ENCODE assay signal across 10 mouse cellular contexts in the genomic region with DNA sequence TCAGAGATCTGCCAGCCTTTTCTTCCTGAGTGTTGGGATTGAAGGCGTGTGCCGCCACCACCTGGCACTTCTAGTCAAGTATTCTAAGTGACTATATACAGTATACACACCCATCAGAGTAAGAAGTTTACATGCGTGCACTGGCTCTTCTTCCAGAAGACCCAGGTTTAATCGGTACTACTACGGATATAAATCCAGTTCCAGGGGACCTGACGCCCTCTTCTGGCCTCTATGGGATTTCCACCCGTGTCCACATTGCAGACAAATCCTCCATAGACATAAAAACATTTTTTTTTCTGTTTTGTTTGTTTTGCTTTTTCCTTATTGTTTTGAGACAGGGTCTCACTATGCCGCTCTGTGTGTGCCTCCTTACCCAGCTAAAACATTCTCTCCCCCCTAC. TPM values are rescaled to one million over a fixed set of nuclear protein-coding genes. Genes with fewer than 3 reads are reported as not detected.
DNase-seq lines count a peak whose midpoint lies in the region; ATAC-seq and TF ChIP-seq lines count a peak whose summit lies in the region.
"Had no signal": no experiment of that assay in that cellular context is flagged by ENCODE, and none has a peak within 500 bp of the region (broad histone marks: within the 10 kb centered on the region; RNA-seq: fewer than 3 reads in every experiment).

No protein-coding gene starts in this region.

- H3K4me2 ChIP-seq in heart, postnatal 0 days (ENCODE audit: low read depth, low read length), result no peak overlapping the region
- H3K4me2 ChIP-seq in kidney, embryonic 15.5 days, result no peak overlapping the region
- H3K4me2 ChIP-seq: neural tube, embryonic 13.5 days had no signal

- no peak overlapping the region for H3K27ac ChIP-seq in heart, postnatal 0 days (ENCODE audit: low read depth)
- H3K27ac ChIP-seq in kidney, embryonic 15.5 days, result 0 out of 2 replicates have a peak overlapping the region, but pooled peaks have one; percentile 69
- H3K27ac ChIP-seq in heart, embryonic 10.5 days, result no peak overlapping the region
- H3K27ac ChIP-seq: neural tube, embryonic 13.5 days had no signal

- no peaks in the 10 kb centered on the region; the same call in 1 of the 2 replicates for H3K4me1 ChIP-seq in heart, postnatal 0 days (ENCODE audit: control insufficient read depth, insufficient read depth)
- H3K4me1 ChIP-seq in kidney, embryonic 15.5 days, result peaks cover 21% of the 10 kb centered on the region
- peaks cover 12% of the 10 kb centered on the region for H3K4me1 ChIP-seq in heart, embryonic 10.5 days

- H3K27me3 ChIP-seq in heart, postnatal 0 days (ENCODE audit: control insufficient read depth, insufficient read depth, low read length), result no peaks in the 10 kb centered on the region
- no peaks in the 10 kb centered on the region for H3K27me3 ChIP-seq in kidney, embryonic 15.5 days
- no peaks in the 10 kb centered on the region for H3K27me3 ChIP-seq in heart, embryonic 10.5 days (ENCODE audit: insufficient read depth, poor library complexity, severe bottlenecking)
- H3K27me3 ChIP-seq: neural tube, embryonic 13.5 days had no signal

- 22% methylated on average over 8 of the region's 8 CpGs for WGBS in heart, postnatal 0 days
- 30% methylated on average over 8 of the region's 8 CpGs for WGBS in kidney, embryonic 15.5 days
- WGBS in heart, embryonic 10.5 days, result 30% methylated on average over 8 of the region's 8 CpGs

- intact Hi-C loops in heart, postnatal 25 days (cut with DNase I), result no loop called here

- DNase-seq in heart, postnatal 0 days (ENCODE audit: low spot score), result no peak
- no peak for DNase-seq in heart, postnatal 25 days (ENCODE audit: low spot score)
- peak; percentile 41 for DNase-seq in urinary bladder, postnatal 14 days (ENCODE audit: low spot score)
- DNase-seq in urinary bladder, postnatal 4 days (ENCODE audit: low spot score in 2 of 2), result no peak
- no peak for DNase-seq in right cerebral cortex, postnatal 10 days (ENCODE audit: low spot score in 2 of 2)
- DNase-seq in right cerebral cortex, postnatal 14 days, result no peak
- DNase-seq in heart, embryonic 10.5 days (ENCODE audit: low spot score), result no peak

- H3K9me3 ChIP-seq in heart, postnatal 0 days (replicated peaks; ENCODE audit: control insufficient read depth, low read length), result no peaks in the 10 kb centered on the region
- no peaks in the 10 kb centered on the region for H3K9me3 ChIP-seq in kidney, embryonic 15.5 days (replicated peaks)
- no peaks in the 10 kb centered on the region for H3K9me3 ChIP-seq in heart, embryonic 10.5 days
- H3K9me3 ChIP-seq: neural tube, embryonic 13.5 days had no signal

- peaks cover 15% of the 10 kb centered on the region for H3K36me3 ChIP-seq in heart, postnatal 0 days (replicated peaks; ENCODE audit: control insufficient read depth, insufficient read depth, low read length)
- H3K36me3 ChIP-seq in kidney, embryonic 15.5 days, result peaks cover 22% of the 10 kb centered on the region
- peaks cover 24% of the 10 kb centered on the region for H3K36me3 ChIP-seq in heart, embryonic 10.5 days

- ATAC-seq in heart, postnatal 0 days (ENCODE audit: insufficient read depth, low read depth), result no peak
- no peak for ATAC-seq in kidney, embryonic 15.5 days (replicated peaks; ENCODE audit: low FRiP score)

- H3K4me3 ChIP-seq in heart, postnatal 0 days (ENCODE audit: low read depth, low read length), result no peak overlapping the region
- H3K4me3 ChIP-seq in kidney, embryonic 15.5 days (replicated peaks), result no peak overlapping the region
- no peak overlapping the region for H3K4me3 ChIP-seq in heart, embryonic 10.5 days
- H3K4me3 ChIP-seq: neural tube, embryonic 13.5 days had no signal

- no peak for TF ChIP-seq EP300 in heart, postnatal 0 days (IDR thresholded peaks at IDR 0.05; ENCODE audit: low read depth)

- H3K9ac ChIP-seq in heart, postnatal 0 days (replicated peaks; ENCODE audit: low read depth, low read length), result no peak overlapping the region
- no peak overlapping the region for H3K9ac ChIP-seq in kidney, embryonic 15.5 days
- H3K9ac ChIP-seq: neural tube, embryonic 13.5 days had no signal

- TF ChIP-seq CTCF in heart, postnatal 0 days (IDR thresholded peaks at IDR 0.05; ENCODE audit: low read depth), result peak; percentile 43

RNA-seq across cellular contexts. Expression of a gene that starts 11.4 kb away (rescaled TPM):
- total RNA-seq in heart, postnatal 0 days (2014; rRNA removed; ENCODE audit: low replicate concordance), result 6.0 and 21.6 TPM in 2 replicates
- 0.14 and 0.25 TPM in 2 replicates for polyA plus RNA-seq in heart, postnatal 0 days (2015; fragmentation: Nextera tagmentation; extraction: Ambion mirVana)
- total RNA-seq in heart, postnatal 25 days (2021), result 1 to 10 TPM; 1.9 to 6.9 TPM
- 0.49 and 0.53 TPM in 2 replicates for polyA plus RNA-seq in kidney, embryonic 15.5 days (2015; fragmentation: Nextera tagmentation; extraction: Ambion mirVana)
- 0.20 TPM in 1 of 2 replicates, not detected in the other for polyA plus RNA-seq in heart, embryonic 10.5 days (2016; fragmentation: Nextera tagmentation; extraction: Ambion mirVana)

RNA-seq across cellular contexts. Expression of a gene that starts 16.6 kb away (rescaled TPM):
- 30.1 and 79.2 TPM in 2 replicates for total RNA-seq in heart, postnatal 0 days (2014; rRNA removed; ENCODE audit: low replicate concordance)
- polyA plus RNA-seq in heart, postnatal 0 days (2015; fragmentation: Nextera tagmentation; extraction: Ambion mirVana), result 18.6 and 19.5 TPM in 2 replicates
- total RNA-seq in heart, postnatal 25 days (2021), result 10 to 100 TPM; 12.7 to 14.1 TPM
- 33.7 and 37.0 TPM in 2 replicates for polyA plus RNA-seq in kidney, embryonic 15.5 days (2015; fragmentation: Nextera tagmentation; extraction: Ambion mirVana)
- 21.3 and 25.5 TPM in 2 replicates for polyA plus RNA-seq in heart, embryonic 10.5 days (2016; fragmentation: Nextera tagmentation; extraction: Ambion mirVana)

RNA-seq across cellular contexts. Expression of a gene that starts 22.1 kb away (rescaled TPM):
- not detected in 2 replicates for total RNA-seq in heart, postnatal 0 days (2014; rRNA removed; ENCODE audit: low replicate concordance)
- polyA plus RNA-seq in heart, postnatal 0 days (2015; fragmentation: Nextera tagmentation; extraction: Ambion mirVana), result not detected in 2 replicates
- not detected for total RNA-seq in heart, postnatal 25 days (2021)
- polyA plus RNA-seq in kidney, embryonic 15.5 days (2015; fragmentation: Nextera tagmentation; extraction: Ambion mirVana), result not detected in 2 replicates
- 0.52 TPM in 1 of 2 replicates, not detected in the other for polyA plus RNA-seq in heart, embryonic 10.5 days (2016; fragmentation: Nextera tagmentation; extraction: Ambion mirVana)
- total RNA-seq: left cerebral cortex, postnatal 14 days had no signal
- polyA plus RNA-seq: neural tube, embryonic 13.5 days had no signal

RNA-seq across cellular contexts. Expression of a gene that starts 24.4 kb away (rescaled TPM):
- total RNA-seq in heart, postnatal 0 days (2014; rRNA removed; ENCODE audit: low replicate concordance), result 8.2 and 10.2 TPM in 2 replicates
- 2.5 and 2.8 TPM in 2 replicates for polyA plus RNA-seq in heart, postnatal 0 days (2015; fragmentation: Nextera tagmentation; extraction: Ambion mirVana)
- total RNA-seq in heart, postnatal 25 days (2021), result 1 to 10 TPM; 2.9 to 7.7 TPM
- polyA plus RNA-seq in kidney, embryonic 15.5 days (2015; fragmentation: Nextera tagmentation; extraction: Ambion mirVana), result 7.8 and 8.4 TPM in 2 replicates
- 1.8 and 2.4 TPM in 2 replicates for polyA plus RNA-seq in heart, embryonic 10.5 days (2016; fragmentation: Nextera tagmentation; extraction: Ambion mirVana)

RNA-seq across cellular contexts. Expression of a gene that starts 24.9 kb away (rescaled TPM):
- 3.3 and 5.1 TPM in 2 replicates for total RNA-seq in heart, postnatal 0 days (2014; rRNA removed; ENCODE audit: low replicate concordance)
- 1.6 and 1.8 TPM in 2 replicates for polyA plus RNA-seq in heart, postnatal 0 days (2015; fragmentation: Nextera tagmentation; extraction: Ambion mirVana)
- 1 to 10 TPM; 6.9 to 8.1 TPM for total RNA-seq in heart, postnatal 25 days (2021)
- polyA plus RNA-seq in kidney, embryonic 15.5 days (2015; fragmentation: Nextera tagmentation; extraction: Ambion mirVana), result 0.81 and 1.6 TPM in 2 replicates
- 1.6 and 1.7 TPM in 2 replicates for polyA plus RNA-seq in heart, embryonic 10.5 days (2016; fragmentation: Nextera tagmentation; extraction: Ambion mirVana)
